Mouse (Mus musculus): ENCODE data around the gene Ppp1r9a. TPM values are rescaled to one million over a fixed set of nuclear protein-coding genes. Genes with fewer than 3 reads are reported as not detected.

Ppp1r9a gene
- polyA plus RNA-seq, 1 experiment = 34.1 TPM

GRCm38 (mm10) chr6:5199376-5199905, 296.7 kb downstream of the Ppp1r9a start:
- Histone ChIP-seq H3K27ac (ENCODE audit: insufficient read depth, low read length) (no peak overlapping the region), H3K4me3 (replicated peaks; ENCODE audit: insufficient read depth, low read depth, low read length) (no peak overlapping the region), H3K4me1 (ENCODE audit: control insufficient read depth, insufficient read depth, low read length) (no peaks in the 10 kb centered on the region), H3K27me3 (ENCODE audit: control insufficient read depth, insufficient read depth, low read length) (no peaks in the 10 kb centered on the region)
- WGBS = 84% methylated on average over 8 of the region's 8 CpGs
- no peak for TF ChIP-seq POLR2A (IDR thresholded peaks at IDR 0.05; ENCODE audit: borderline replicate concordance, insufficient read depth, low read length)
- no peak for TF ChIP-seq CTCF (IDR thresholded peaks at IDR 0.05; ENCODE audit: borderline replicate concordance, insufficient read depth, low read depth, low read length)
- no peak for DNase-seq

GRCm38 (mm10) chr6:5199916-5200315, 297.2 kb downstream of the Ppp1r9a start:
- no peak for DNase-seq
- H3K27me3 ChIP-seq (ENCODE audit: control insufficient read depth, insufficient read depth, low read length) = no peaks in the 10 kb centered on the region
- no peaks in the 10 kb centered on the region for H3K4me1 ChIP-seq (ENCODE audit: control insufficient read depth, insufficient read depth, low read length)
- no peak for TF ChIP-seq CTCF (IDR thresholded peaks at IDR 0.05; ENCODE audit: borderline replicate concordance, insufficient read depth, low read depth, low read length)
- H3K4me3 ChIP-seq (replicated peaks; ENCODE audit: insufficient read depth, low read depth, low read length) = no peak overlapping the region
- no peak overlapping the region for H3K27ac ChIP-seq (ENCODE audit: insufficient read depth, low read length)
- WGBS = 83% methylated on average over 3 of the region's 3 CpGs

GRCm38 (mm10) chr6:5207817-5208216, 305.1 kb downstream of the Ppp1r9a start:
- no peak overlapping the region for H3K4me3 ChIP-seq (replicated peaks; ENCODE audit: insufficient read depth, low read depth, low read length)
- H3K27ac ChIP-seq (ENCODE audit: insufficient read depth, low read length) = no peak overlapping the region
- no peak for TF ChIP-seq POLR2A (IDR thresholded peaks at IDR 0.05; ENCODE audit: borderline replicate concordance, insufficient read depth, low read length)
- TF ChIP-seq CTCF (IDR thresholded peaks at IDR 0.05; ENCODE audit: borderline replicate concordance, insufficient read depth, low read depth, low read length) = no peak
- DNase-seq = no peak
- no peaks in the 10 kb centered on the region for H3K4me1 ChIP-seq (ENCODE audit: control insufficient read depth, insufficient read depth, low read length)
- H3K27me3 ChIP-seq (ENCODE audit: control insufficient read depth, insufficient read depth, low read length) = no peaks in the 10 kb centered on the region
- WGBS = 93% methylated on average over 2 of the region's 2 CpGs

Other genes starting within 250 kb of the Ppp1r9a start
- gene Sgce, start 155.7 kb upstream of the Ppp1r9a start, polyA plus RNA-seq (2012; rRNA removed) = 39.5 and 40.5 TPM in 2 replicates
- gene Peg10, start 155.6 kb upstream of the Ppp1r9a start, polyA plus RNA-seq (2012; rRNA removed) = 18.7 and 18.9 TPM in 2 replicates

All from cerebellum, adult 2 months (tissue).